Mouse (Mus musculus): ENCODE results near the gene Zfp644. TPM values are rescaled to one million over a fixed set of nuclear protein-coding genes. Genes with fewer than 3 reads are reported as not detected.
A peak's percentile ranks its signal among the peaks of the same experiment; 100 is the strongest.

The Zfp644 gene
- polyA plus RNA-seq, 2 experiments from 2014 or later: 30.0 to 36.1 TPM

- no peak for ATAC-seq
These were observed 36.2 kb downstream of the Zfp644 start for GRCm38 (mm10) chr5:106660867-106661266.

GRCm38 (mm10) chr5:106652790-106653328, 44.2 kb downstream of the Zfp644 start:
- ATAC-seq: no peak

- ATAC-seq: no peak
These were observed 44.8 kb downstream of the Zfp644 start for GRCm38 (mm10) chr5:106652220-106652753.

GRCm38 (mm10) chr5:106649995-106650394, 47.1 kb downstream of the Zfp644 start:
- peak; percentile 47 for ATAC-seq

- peak; percentile 48 for ATAC-seq
These were observed 47.6 kb downstream of the Zfp644 start for GRCm38 (mm10) chr5:106649441-106649840.

GRCm38 (mm10) chr5:106643434-106643833, 53.7 kb downstream of the Zfp644 start:
- ATAC-seq: no peak

GRCm38 (mm10) chr5:106641876-106642275, 55.2 kb downstream of the Zfp644 start:
- no peak for ATAC-seq

- ATAC-seq: peak; percentile 40
These were observed 56.8 kb downstream of the Zfp644 start for GRCm38 (mm10) chr5:106640235-106640809.

- no peak for ATAC-seq
These were observed 57.5 kb downstream of the Zfp644 start for GRCm38 (mm10) chr5:106639627-106640026.

GRCm38 (mm10) chr5:106636423-106636946, 60.6 kb downstream of the Zfp644 start:
- ATAC-seq: no peak

- ATAC-seq: no peak
These were observed 68.5 kb downstream of the Zfp644 start for GRCm38 (mm10) chr5:106628369-106629149.

- no peak for ATAC-seq
These were observed 73.8 kb downstream of the Zfp644 start for GRCm38 (mm10) chr5:106623337-106623736.

- ATAC-seq: no peak
These were observed 74.9 kb downstream of the Zfp644 start for GRCm38 (mm10) chr5:106622193-106622592.

- no peak for ATAC-seq
These were observed 76.6 kb downstream of the Zfp644 start for GRCm38 (mm10) chr5:106620446-106620845.

GRCm38 (mm10) chr5:106615006-106615405, 82.1 kb downstream of the Zfp644 start:
- ATAC-seq: no peak

- no peak for ATAC-seq
These were observed 82.5 kb downstream of the Zfp644 start for GRCm38 (mm10) chr5:106614570-106614969.

- ATAC-seq: no peak
These were observed 84.9 kb downstream of the Zfp644 start for GRCm38 (mm10) chr5:106612151-106612550.

- ATAC-seq: no peak
These were observed 88.3 kb downstream of the Zfp644 start, which contains the start of gene Gm17304 for GRCm38 (mm10) chr5:106608798-106609197. TSS of gene Gm17304 (plus strand) at chr5:106609098.

- no peak for ATAC-seq
These were observed 90.0 kb downstream of the Zfp644 start for GRCm38 (mm10) chr5:106607081-106607480.

- ATAC-seq: no peak
These were observed 92.0 kb downstream of the Zfp644 start for GRCm38 (mm10) chr5:106605096-106605495.

- ATAC-seq: no peak
These were observed 92.7 kb downstream of the Zfp644 start for GRCm38 (mm10) chr5:106604381-106604780.

GRCm38 (mm10) chr5:106599482-106599881, 97.6 kb downstream of the Zfp644 start:
- no peak for ATAC-seq

GRCm38 (mm10) chr5:106597472-106597871, 99.6 kb downstream of the Zfp644 start:
- no peak for ATAC-seq
